ENCODE assay signal across 13 mouse cellular contexts in genomic region chr2:156469508-156469907, GRCm38 (mm10). TPM values are rescaled to one million over a fixed set of nuclear protein-coding genes. Genes with fewer than 3 reads are reported as not detected.
"Had no signal": no experiment of that assay in that cellular context is flagged by ENCODE, and none has a peak within 500 bp of the region (broad histone marks: within the 10 kb centered on the region; RNA-seq: fewer than 3 reads in every experiment).

No protein-coding gene starts in this region.

- DNase-seq: kidney, postnatal 36 days; layer of hippocampus, adult 9-11 months; layer of hippocampus, postnatal 36 days; left cerebral cortex, postnatal 4 days; lung, adult 18-20 months; right cerebral cortex, adult 18-20 months; right cerebral cortex, postnatal 25 days; thymus, postnatal 36 days had no signal

- H3K4me3 ChIP-seq: limb, embryonic 13.5 days; midbrain, embryonic 12.5 days had no signal

- H3K9ac ChIP-seq: limb, embryonic 13.5 days; liver, embryonic 14.5 days; midbrain, embryonic 12.5 days had no signal

- H3K27me3 ChIP-seq: limb, embryonic 13.5 days had no signal

- H3K9me3 ChIP-seq: limb, embryonic 13.5 days; midbrain, embryonic 12.5 days had no signal

- ATAC-seq: midbrain, embryonic 16.5 days had no signal

- H3K4me2 ChIP-seq: limb, embryonic 13.5 days; midbrain, embryonic 12.5 days had no signal

- H3K36me3 ChIP-seq: limb, embryonic 13.5 days; midbrain, embryonic 12.5 days had no signal

- H3K27ac ChIP-seq: limb, embryonic 13.5 days; liver, embryonic 14.5 days; midbrain, embryonic 12.5 days had no signal

RNA-seq across cellular contexts. Expression of gene Epb41l1, which starts 48.8 kb away (rescaled TPM):
- total RNA-seq: megakaryocyte-erythroid progenitor cell, adult 5-6 weeks had no signal
